Mouse (Mus musculus) cerebellum, postnatal 36 days (tissue): ENCODE measurements at regions not wholly inside any gene's neighbourhood (a gene's known extent, or its start where the extent isn't known, plus 50 kb on each side); places are given as distances from the start of the nearest gene placed in this dataset.

Experiments
- DNase-seq, 2 experiments: peaks; one replicate each; pipeline ENCODE4 v3.0.0; 2021 to 2022; ENCODE audit warnings: mixed read lengths in 2 of 2

DNA sequence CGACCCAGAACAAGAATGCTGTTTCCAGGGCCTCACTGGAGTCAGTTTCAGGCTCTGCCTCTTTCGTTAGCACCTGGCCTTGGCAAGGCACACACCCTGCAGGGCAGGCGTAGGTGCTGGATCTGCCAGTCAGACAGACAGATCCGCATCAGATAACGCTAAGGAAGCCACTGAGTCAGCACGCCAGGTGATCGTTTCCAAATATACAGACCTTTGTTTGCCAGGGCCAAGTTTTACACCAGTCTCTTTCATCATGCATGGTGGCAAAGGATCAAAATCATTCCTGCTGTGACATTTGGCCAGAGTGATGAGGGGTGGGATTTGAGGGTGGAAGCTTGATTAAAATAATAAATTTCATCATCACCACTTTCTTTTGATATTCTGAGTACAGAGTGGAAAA, 411.0 kb downstream of the Ofcc1 start:
- peak in 1 of 2 experiments; percentile 1 for DNase-seq

DNA sequence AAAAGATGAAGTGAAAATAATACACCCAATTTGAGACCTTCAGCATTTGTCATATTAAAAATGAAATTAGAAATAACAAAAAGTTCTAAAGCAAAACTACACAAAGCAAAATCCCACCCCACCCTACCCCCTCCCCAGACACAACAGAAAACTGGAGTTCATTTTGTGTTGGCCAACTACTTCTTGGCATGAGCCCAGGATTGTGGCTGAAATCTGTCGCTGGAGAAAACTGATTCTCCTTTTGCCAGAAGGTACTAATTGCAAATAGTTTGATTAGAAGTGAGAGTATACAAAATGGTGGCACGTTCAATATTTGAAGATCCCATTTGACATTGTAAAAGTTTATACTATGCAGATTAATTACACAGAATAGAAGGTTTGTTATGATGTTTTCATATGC, 426.0 kb downstream of the Ofcc1 start:
- no peak for DNase-seq

DNA sequence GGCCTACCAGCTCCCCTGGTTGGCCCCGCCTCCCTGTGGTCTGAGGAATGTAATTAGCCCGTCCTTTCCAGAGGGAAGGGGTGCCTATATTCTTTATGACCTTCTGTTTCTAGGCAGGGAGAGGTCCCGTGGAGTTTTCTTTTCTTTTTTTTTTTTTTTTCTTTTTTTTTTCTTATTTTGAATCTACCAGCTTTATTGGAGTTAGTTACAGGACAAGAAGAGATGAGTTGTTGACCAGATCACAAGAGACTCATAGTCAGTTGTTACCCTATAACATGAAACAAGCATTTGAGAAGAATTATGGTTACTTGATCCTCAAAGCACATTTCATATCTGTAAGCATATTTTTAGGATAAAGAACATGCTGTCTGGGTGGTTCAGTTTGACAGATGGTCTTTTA, 429.8 kb downstream of the Ofcc1 start:
- DNase-seq, result no peak

DNA sequence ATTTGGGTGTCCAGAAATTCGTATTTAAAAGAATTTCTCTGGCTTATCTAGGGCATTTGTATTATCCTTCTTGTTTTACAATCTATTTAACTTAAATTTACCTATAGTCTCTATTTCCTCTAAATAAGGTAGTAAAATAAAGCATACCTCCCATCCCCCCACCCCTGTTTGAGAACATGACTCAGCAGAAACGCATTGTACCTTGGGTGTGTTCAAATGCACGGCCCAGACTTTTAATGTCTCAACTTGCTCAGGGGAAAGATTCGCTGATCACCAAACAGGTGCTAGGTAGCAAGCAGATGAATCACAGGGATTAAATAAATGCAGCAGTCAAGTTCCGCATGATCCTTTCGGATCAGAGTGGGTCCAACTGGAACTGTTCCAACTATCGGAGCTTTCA, 432.7 kb downstream of the Ofcc1 start:
- DNase-seq, result no peak

DNA sequence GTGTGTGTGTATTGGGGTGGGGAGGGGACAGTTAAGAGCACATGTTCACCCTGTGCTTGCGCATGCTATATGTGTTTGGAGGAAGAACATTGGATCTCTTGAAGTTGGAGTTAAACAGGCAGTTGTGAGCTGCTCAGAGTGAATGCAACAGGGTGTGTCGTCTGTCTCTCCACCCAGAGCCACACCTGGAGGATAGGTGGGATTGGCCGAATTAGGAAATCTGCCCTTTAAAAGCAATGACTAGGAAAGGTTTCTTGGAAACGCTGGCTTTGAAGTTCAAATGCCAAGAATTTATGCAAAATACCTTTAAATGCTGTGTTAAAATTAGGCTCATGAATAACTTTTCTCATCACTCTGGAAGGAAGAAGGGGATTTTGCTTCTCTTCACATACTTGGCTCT, 436.9 kb downstream of the Ofcc1 start:
- no peak for DNase-seq

DNA sequence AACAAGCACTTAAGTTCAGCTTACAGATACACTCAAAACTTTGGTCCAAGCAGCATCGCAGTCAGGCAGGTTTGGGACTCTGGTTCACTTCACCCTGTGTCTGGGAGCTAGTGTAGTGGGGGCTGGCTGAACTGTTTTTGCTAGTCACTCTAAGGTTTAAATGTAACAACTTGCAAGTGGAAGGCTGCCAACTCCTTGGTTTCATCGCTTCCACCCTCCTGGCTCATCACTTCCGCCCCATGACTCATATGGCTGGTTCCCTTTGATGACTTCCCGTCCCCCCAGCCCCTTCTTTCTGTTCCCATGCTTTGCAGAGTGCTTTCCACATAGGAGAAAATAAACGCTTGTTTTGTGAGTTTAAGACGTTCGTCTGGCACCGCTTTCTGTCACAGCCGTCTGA, 438.1 kb downstream of the Ofcc1 start:
- DNase-seq, result no peak

DNA sequence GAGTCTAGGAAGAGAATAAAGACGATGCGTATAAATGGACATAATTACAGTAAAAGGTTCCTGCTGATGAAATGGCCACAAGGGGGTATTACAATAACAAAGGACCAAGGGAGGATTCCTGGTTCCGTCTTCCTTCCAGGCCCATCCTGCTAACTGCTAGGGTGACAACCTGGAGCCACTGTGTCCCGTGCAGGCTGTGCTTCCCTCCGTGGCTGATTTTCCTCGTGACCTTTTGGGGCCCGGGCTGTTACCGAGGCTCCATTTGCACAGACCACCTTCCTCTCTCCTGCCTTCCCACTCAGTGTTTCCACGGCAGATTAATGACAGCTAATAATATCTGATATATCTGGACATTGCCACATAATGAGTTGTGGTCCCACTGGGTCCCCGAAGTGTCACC, 453.5 kb downstream of the Ofcc1 start:
- no peak for DNase-seq

DNA sequence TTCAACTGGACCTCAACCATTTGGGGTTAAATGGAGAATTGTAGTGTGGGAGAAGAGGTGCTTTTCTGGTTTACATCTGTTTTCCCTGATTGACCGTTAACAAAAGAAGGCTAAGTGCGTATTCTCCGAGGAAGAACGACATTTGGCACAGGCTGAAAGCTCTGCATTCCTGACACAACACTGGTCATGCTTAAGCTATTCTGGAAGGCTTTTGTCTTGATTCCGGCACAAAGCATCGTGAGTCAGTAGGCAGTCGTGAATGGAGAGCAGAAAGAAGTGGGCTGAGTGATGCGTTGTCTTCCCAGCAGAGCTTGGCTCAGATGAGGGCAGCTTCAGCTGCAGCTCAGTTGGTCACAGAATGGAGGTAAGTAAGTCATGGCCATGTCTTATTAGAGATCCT, 457.0 kb downstream of the Ofcc1 start:
- no peak for DNase-seq

DNA sequence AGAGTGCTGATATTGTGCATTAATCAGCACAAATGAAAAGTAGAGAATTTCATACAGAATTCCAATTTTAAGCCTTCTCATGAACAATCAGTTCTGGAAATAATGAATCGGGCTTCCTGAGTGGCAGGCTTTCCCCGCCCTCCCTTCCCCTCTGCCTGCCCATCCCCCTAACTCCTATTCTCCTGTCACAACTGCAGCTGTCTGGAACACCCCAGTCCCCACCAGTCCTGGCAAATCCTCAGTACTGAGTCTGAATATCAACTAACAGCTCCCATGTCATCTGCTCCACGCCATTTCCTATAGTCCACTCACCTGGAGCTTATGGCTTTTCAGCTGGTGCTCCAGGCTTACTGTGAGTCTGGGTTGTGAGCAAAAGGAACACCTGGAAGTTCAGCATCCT, 457.9 kb downstream of the Ofcc1 start:
- no peak for DNase-seq

DNA sequence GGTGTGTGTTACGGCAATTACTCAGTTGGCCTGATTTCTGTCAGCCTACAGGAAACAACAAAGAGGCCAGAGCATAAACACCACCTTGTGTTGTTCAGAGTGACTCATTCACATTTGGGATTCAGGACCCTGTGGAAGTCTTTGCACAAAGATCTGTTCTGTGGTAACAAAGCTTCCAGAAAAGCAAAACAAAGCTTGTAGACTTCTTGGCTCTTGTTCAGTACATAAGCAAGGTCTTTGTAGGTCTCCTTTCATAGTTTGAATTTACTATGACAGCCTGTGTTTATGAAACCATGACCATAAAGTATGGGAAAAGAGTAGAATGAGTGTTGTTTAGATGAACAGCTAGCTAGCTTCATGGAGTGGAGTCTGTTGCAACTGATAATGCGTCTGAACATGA, 461.9 kb downstream of the Ofcc1 start:
- DNase-seq, result no peak

DNA sequence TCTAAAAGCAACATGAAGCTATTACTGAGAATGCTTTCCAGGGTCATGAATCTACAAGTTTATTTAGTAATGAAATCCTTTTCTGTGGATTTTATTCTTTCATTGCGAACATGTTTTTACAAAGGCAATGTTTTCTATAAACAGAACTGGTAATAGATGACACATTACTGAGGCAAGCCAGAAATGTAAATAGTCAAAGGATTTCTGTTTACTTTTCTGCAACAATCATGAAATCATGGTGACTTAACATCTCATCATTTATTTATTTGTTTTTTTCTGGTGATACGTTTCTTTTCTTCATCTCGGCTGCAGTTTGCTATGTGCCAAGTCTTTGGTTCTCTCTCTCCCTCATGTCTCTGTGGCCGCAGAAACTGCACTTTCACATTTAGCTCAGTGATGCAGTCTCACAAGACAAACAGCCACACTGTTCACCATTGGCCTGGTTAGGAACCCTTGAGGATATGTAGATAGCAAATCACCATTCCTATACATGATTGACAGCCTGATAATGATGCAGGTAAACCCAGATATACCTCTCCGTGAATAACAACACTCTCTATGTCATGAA, 462.8 kb downstream of the Ofcc1 start:
- DNase-seq, result no peak

DNA sequence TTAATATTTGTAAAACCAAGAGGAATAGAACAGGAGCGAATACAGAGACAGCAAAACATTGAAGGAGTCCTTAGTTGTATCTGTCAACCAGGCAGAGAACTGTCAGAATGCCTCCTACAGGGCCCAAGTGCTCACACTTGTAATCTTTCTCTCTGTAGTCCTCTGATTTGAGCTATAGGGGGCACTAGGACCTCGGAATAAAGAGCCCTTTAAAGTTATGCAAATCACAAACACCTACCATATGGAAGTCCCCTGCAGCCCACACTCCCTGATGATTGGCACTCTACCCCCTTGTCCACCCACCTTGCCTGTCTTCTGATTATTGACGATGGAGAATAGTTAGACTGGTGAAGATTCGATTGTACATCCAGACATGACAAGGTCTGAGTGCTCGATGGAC, 467.1 kb downstream of the Ofcc1 start:
- DNase-seq, result no peak

DNA sequence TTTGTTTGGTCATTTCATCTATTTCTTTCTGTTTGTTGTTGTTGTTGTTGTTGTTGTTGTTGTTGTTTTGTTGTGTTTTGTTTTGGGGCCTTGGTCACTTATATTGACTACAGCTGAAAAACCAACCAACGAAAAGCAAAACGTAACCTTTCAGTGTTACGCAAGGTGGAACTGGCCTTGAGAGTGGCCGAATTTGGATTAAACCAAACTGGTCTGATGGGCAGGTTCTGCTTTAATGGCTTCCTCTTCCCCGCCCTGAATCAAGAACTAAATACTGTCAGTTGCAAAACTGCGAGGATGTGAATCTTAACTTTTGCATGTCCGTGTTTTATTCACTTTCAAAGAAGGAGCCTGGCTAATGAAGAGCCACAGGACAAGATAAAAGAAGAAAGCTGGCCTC, 480.2 kb downstream of the Ofcc1 start:
- no peak for DNase-seq

DNA sequence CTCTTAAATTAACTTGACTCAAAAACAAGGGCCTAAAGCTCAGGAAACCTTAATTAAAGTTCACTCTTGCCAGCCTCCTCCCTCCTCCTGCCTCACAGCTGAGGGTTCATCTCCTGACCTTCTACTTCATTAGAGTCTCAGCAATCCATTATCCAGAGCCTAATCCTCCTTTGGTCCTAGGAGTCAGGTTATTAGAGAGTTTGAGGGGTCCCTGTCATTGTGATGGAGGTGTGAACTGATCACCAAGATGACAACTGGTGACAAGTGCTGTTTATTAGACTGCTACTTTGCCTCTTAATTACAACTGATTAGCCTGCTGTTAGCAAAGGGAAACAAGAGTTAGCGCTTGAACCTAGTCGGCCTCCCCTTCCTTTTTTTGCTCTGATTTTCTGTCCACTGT, 481.1 kb downstream of the Ofcc1 start:
- DNase-seq, result no peak

DNA sequence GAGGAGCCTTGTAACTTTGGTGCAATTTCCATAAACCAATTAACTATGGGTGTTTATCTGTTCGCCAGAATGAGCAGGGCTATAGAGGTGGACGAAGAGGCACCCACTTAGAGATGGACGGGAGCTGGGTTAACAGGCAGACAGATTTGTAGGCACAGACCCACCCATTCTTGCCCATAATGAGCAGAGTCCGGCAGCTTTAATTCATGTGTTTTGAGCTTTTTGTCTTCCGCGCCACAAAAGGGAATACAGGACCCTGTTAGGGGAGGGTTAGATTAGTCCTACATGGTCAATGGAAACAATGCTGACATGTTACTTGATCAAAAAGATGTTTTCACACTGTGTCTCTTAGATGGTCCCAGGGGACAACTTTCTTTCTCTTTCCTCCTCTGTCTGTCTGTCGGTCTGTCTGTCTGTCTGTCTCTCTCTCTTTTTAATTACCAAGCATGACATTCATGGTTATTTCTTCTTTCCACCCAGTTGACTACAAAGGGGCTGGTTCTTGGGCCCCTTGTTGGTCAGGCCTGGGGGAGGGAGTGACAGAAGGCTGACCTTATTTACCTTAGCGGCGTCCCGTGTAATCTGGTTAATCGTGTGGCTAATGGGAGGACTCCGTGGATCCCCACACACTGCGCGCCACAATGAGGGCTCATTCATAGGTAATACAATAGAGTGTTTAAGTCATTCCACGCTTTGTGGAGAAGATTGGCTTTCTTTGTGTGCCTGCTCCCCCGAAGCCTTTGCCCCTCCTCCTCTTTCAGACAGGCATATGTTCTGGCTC, 483.7 kb downstream of the Ofcc1 start:
- no peak for DNase-seq

DNA sequence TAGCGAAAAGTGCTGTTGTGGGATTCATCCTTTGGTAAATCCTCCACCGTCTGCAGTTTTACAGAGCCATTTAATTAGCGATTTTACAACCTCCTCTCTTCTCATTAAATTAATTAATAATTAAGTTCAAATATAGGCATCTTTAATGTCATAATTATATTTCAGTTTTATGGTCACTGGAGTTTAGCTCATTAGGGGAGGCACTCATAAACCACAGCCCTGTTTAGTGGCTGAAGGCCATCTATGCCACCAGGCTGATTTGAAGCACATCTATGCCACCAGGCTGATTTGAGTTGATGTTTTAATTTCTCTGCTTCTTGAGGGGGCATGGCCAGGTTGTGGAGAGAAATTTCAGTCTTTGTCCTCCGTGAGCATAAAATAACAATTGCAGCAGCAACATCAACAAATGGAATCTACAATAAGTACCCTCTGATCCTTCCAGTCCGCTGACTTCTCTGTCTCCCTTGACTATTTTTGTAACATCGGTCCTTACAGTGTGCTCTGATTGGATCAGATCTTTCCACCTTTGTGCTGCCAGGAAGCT, 508.9 kb downstream of the Ofcc1 start:
- DNase-seq, result no peak

DNA sequence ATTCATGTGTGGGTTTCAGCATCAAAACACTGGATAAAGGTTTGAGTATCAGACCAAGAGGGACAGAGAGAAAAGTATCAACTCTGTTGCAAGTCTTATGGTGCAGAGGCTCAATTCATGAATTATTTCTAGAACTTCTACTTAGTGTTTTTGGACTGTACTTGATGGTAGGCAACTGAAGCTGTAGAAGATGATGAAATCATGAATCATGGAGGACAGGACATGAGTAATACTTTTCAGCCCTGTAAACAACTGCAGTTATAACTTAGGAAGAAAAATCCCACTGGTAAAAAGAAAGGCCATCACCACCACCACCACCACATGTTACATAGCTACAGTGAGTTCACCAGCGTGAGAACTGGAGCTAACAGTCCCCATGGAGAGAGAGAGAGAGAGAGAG, 511.9 kb downstream of the Ofcc1 start:
- no peak for DNase-seq

DNA sequence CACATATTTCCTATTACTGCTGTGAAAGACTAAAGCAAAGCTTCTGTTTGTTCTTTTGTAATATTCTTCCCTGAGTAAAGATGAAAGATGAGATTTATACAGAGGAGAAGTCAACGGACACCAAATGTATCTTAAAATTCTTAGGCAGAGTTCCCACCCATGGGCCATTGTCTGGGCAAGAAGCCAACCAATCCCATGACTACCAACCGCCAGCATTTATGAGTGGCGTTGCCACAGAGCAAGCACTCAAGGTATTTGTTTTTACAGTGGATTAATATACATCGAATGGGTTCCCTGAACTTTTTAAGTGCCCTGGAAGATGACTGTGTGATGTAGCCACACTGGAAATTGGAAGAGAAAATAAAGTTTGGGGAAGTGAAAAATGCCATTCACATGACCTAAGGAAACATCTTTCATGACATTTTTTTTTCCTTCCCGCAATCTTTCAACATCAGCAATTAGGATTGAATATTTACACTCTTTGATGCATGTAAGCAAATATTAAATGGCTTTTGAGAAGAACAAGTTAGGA, 525.1 kb downstream of the Ofcc1 start:
- DNase-seq, result no peak

DNA sequence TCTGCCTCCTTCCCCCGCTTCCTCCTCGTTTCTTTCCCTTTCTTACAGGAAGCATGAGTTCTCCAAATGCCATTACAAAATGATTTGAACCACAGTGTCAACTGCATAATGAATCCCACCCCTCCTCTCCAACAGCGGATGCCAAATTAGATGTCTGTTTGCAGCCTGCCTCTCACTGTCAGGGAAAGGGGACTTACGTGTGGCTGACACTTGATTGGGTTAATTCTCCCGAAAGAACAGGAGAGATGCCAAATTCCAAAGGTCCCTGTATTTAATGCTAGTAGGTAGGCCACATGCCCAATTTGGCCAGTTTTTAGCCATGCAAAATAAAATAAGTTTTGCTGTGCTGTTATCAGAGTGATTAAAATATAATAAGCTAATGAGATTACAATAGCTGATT, 525.9 kb downstream of the Ofcc1 start:
- peak in 1 of 2 experiments; percentile 8 for DNase-seq

DNA sequence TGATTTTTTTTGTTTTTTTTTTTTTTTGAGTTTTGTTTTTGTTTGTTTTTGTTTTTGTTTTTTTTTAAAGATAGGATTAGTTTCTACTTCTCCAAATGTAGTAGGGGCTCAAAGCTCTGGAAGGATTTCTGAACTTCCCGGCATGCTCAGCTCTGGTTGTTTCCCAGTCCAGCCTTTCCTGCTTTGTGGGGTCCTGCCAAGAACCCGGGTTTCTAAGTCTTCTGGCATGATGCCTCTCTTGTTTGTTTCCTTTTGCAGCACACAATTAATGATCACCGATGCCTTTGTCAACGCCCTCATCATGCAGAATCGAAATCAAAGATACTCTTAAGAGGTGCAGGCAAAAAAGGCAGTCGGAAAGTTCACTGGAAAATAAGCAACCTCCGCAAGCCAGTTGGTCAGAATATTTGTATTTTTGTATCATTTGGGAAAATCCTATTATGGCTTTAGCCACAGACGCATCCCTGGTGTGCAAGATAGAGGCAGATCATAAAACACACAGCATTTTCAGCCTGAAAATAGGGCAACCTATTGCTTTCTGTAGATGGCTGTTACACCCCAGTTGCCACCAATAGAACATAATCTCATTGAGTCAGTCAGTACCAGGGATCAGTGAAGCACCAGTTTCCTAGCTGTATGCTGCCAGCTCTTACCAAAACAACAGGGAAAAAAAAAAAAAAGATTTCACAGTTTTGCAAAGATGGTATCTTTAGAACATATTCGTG, 526.6 kb downstream of the Ofcc1 start:
- DNase-seq, result peak in 1 of 2 experiments; percentile 15

DNA sequence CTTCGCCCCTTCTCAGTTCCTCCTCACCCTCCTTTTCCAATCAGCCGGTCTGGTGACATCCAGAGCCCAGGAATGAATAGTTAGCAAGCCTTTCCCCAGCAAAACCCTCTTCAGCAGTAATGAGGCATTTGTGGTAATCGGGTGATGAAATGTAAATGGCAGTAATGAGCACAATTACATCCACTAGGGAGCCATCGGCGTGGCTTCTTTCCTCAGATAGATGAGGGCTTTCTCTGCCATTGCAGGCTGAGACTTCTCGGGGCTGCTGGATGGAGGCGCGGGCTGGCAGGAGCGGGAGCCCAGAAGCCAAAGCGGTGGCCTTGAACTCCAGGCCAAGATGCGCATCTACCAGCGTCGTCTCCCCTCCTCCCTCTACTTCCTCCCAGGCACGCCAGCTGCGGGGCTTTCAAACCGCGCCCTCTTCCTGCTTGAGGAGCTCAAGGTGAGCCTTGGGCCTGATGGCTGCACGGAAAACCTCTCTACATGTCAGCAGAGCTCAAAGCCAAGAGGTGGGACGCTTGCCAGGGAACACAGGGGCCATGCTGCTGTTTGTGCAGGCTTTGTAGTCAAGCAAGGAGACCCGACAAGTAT, 537.2 kb downstream of the Ofcc1 start:
- peak; percentile 26 to 35 for DNase-seq

DNA sequence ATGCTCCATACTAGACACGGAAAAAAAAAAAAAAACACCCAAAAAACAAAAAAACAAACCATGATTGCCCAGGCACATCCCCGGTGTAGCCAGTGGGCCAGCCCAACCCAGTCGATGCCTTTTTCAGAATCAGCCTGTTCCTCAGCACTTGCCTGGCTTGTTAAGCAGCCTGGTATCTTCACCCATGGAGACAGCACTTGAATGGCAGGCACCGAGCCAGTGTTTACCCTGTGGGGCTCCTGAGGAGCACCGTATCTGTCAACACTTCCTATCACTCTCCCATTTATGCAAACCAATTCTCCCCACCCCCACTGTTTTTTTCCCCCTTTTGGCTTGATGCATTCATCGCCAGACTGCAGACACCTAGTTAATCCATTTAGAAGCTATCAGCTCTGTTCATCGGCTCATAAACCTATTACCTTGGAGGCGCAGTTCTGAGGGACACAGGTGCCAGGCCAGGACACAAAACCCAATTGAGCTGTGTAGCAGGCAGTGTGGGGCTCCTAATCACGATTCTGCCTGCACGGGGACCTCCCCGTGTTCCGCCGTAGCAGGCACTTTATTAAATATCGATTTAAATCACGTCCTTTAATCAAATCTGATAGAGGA, 537.8 kb downstream of the Ofcc1 start:
- DNase-seq, result peak; percentile 50 to 51

DNA sequence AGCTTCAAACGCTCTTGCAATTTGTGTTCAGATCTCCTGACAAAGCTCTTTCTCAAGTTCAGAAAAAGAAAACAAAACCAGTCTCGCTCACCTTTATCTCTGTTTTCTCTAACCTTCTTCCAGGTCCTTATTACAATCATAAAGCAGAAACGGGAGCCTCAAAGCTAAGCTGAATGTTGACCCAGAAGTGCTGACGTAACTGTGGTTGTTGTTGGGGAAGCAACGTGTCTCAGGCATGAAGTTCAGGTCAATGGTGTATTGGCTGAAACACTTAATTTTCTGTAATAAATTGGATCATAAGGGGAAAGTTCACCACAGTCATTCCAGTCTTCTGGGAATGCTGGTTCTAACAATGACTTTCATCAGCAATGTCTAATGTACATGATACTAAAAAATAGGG, 586.7 kb downstream of the Ofcc1 start:
- DNase-seq, result no peak
